Mouse (Mus musculus) testis, adult 2 months (tissue): ENCODE measurements at regions not wholly inside any gene's neighbourhood (a gene's known extent, or its start where the extent isn't known, plus 50 kb on each side); places are given as distances from the start of the nearest gene placed in this dataset.

Experiments used
- CTCF ChIP-seq: fragments of 200-500 bp; IDR thresholded peaks from 2 replicates; pipeline ENCODE4 v1.5.1; 2012; ENCODE audit warnings: low read depth, mild to moderate bottlenecking, inconsistent platforms, low read length, moderate library complexity; ENCODE audit not compliant: control insufficient read depth, insufficient read depth, insufficient replicate concordance
- POLR2A ChIP-seq: fragments of 200-500 bp; IDR thresholded peaks from 2 replicates; pipeline ENCODE4 v1.6.1; 2012; ENCODE audit warnings: low read depth, mild to moderate bottlenecking, inconsistent platforms, low read length, moderate library complexity; ENCODE audit not compliant: control insufficient read depth

DNA sequence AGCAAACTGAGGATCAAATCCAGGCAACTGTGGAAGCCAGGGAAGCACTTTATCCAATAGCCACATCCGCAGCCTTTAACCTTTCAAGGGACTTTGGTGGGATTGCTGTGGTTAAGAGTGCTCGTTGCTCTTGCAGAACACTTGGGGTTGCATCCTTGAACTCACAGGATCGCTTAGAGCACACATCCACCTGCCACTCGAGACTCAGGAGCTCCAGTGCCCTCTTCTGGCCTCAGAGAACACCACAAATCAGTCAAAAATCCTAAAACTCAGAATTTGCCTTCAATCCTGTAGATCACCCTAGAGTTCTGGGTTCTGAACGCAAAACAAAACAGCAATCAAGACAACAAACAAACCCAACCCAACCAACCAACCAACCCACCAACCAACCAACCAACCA is 82.2 kb upstream of the C9orf72 start:
- TF ChIP-seq CTCF = no peak; the same call in 1 of the 2 replicates
- no peak for TF ChIP-seq POLR2A
